Mouse (Mus musculus) Patski (cell line): Measurements from ENCODE around the gene Igfbp3. TPM values are rescaled to one million over a fixed set of nuclear protein-coding genes. Genes with fewer than 3 reads are reported as not detected.

Experiments used
- ATAC-seq: fragments of 100-300 bp; one replicate; pipeline ENCODE4 v1.8.0; 2021
- CTCF ChIA-PET: fragments of 350-600 bp; sonication (Branson Sonifier 250); formaldehyde crosslinking; loops from one replicate; lab custom pipeline; 2022; ENCODE audit warnings: inconsistent platforms; lab: Charles Lee
- POLR2A ChIA-PET: fragments of 350-600 bp; sonication (Branson Sonifier 250); formaldehyde crosslinking; loops from one replicate; lab custom pipeline; 2022; ENCODE audit warnings: antibody characterized with exemption, inconsistent platforms; lab: Charles Lee
- DNase-seq: peaks from one replicate; pipeline ENCODE4 v3.0.0-alpha.2; 2011; ENCODE audit warnings: low read depth, low spot score
- H3K27me3 ChIP-seq: fragments of 371-371 bp; one replicate; pipeline ENCODE4 v1.5.1; 2021
- CTCF ChIP-seq: fragments of 100-300 bp; IDR thresholded peaks from one replicate; pipeline ENCODE4 v1.5.1; 2021
- in situ Hi-C: fragments of 300-500 bp; cut with MboI; formaldehyde crosslinking; loops from 3 replicates; pipeline ENCODE4 v1.11.1; 2018; ENCODE audit warnings: low pct_unique_long_range_greater_than_20kb, mixed read lengths
- polyA plus RNA-seq: library from polyadenylated mRNA; unstranded; gene quantifications from one replicate; pipeline ENCODE4 v1.2.3, GENCODE M21; 2021

The Igfbp3 gene
- 1.8 TPM for polyA plus RNA-seq

DNA sequence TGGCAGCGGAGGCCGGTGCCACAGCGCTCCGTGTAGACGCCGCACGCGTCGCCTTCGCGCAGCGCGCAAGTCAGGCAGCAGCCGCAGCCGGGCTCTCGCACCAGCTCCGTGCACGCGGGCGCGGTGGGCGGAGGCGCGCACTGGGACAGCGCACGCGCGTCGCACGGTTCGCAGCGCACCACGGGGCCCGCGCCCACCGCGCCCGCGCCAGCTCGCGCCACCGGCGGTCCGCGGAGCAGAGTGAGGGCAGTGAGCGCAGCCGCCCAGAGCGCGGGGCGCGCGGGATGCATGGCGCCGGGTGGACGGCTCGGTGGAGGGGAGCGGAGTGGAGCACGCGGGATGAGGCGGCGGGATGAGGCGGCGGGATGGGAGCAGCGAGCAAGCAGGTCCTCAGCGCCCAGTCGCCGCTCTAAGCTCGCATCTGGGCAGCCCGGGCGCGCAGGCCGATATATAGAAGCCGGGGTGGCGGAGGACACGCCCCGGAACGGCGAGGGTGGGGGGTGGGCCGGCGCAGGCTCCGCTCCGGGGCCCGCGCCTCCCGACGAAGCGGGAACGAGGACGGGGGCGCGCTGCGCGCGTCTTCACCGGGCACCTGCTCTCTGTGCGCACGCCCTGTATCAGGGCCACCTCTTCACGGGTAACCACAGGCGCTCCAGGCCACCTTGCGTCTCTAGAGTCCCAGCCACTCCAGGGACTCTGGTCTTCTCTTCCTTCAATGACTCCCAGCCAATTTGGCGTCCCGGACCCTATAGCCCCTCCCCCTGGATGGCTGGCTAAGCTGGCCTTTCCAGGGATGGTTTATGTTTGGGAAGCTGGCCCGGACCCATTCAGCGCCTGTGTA, at the start of gene Igfbp3:
Igfbp3 (minus strand) TSS at position 423 of the 841 bp plus-strand sequence.
- CTCF ChIA-PET = interaction anchor here (1.0 to 1.1 kb wide), 2 partner anchors 354 to 921 kb away, joined by 4 to 5 read pairs; no protein-coding TSS in a partner anchor
- peaks cover 43% of the 10 kb centered on the region for H3K27me3 ChIP-seq
- ATAC-seq (no peak), DNase-seq (no peak)
- POLR2A ChIA-PET = no interaction called here
- TF ChIP-seq CTCF = no peak
- in situ Hi-C loops = loop anchor here (25.0 kb wide), 1 partner anchor 924 kb away; no protein-coding TSS in a partner anchor

DNA sequence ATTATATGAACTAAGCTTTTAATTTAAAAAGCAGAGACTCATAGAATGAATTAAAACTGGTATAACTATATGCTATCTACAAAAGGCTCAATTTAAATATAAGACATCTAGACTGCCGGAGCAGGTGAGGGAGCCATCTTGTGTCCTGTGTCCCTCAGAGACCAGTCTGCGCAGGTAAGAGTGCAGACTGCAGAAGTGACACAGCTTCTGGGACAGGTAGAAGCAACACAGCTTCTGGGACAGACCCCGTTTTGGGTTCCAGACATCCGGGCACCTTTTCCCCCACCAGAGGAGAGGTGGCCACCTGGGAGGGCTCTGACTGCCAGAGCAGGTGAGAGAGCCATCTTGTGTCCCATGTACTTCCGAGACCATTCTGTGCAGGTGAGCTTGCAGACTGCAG, 37.1 kb upstream of the Igfbp3 start:
- ChIA-PET CTCF (no interaction called here), POLR2A (no interaction called here)
- in situ Hi-C loops = no loop called here
- peaks cover 10% of the 10 kb centered on the region for H3K27me3 ChIP-seq
- ATAC-seq (no peak), DNase-seq (no peak)
- no peak for TF ChIP-seq CTCF

DNA sequence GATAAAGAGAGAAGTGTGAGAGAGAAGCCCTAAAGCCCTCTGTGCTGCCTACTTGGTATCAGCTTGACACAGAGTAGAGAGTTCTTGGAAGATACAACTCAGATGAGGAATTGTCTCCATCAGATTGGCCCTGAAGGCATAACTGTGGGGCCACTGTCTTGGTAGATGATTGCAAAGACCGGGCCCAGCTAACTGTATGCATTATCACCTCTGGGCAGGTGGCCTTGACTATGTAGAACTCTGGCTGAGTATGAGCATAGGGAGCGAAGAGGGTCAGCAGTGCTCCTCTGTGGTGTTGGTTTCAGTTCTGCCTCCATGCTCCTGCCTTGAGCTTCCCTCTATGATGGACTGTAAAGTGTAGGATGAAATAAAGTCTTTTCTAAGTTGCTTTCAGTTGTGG, 36.7 kb upstream of the Igfbp3 start:
- no peak for TF ChIP-seq CTCF
- DNase-seq = no peak
- peaks cover 10% of the 10 kb centered on the region for H3K27me3 ChIP-seq
- ATAC-seq = no peak
- in situ Hi-C loops = no loop called here
- ChIA-PET POLR2A (no interaction called here), CTCF (no interaction called here)

DNA sequence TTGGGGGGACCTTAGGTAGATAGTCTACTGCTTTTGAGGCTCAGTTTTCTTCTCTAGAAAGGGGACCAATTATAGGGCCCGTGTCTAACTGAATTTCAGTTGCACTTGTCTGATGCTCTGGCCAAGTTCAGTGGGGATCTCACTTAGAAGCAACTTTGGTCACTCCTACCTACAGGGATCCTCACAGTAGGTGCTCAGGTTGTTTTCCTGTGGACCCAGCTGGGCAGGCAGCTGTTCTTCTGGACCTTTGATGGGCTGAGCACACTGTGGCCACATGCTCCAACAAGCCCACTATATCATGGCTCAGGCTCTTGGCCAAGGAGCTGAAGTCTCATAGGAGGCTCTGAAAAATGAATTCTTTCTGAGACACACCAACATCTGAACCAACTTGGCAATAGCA, 31.1 kb upstream of the Igfbp3 start:
- ATAC-seq = no peak
- ChIA-PET POLR2A (no interaction called here), CTCF (interaction anchor here (0.9 kb wide), 1 partner anchor 9 kb away, joined by 3 read pairs; no protein-coding TSS in a partner anchor)
- DNase-seq = no peak
- in situ Hi-C loops = no loop called here
- peaks cover 14% of the 10 kb centered on the region for H3K27me3 ChIP-seq
- TF ChIP-seq CTCF = no peak

DNA sequence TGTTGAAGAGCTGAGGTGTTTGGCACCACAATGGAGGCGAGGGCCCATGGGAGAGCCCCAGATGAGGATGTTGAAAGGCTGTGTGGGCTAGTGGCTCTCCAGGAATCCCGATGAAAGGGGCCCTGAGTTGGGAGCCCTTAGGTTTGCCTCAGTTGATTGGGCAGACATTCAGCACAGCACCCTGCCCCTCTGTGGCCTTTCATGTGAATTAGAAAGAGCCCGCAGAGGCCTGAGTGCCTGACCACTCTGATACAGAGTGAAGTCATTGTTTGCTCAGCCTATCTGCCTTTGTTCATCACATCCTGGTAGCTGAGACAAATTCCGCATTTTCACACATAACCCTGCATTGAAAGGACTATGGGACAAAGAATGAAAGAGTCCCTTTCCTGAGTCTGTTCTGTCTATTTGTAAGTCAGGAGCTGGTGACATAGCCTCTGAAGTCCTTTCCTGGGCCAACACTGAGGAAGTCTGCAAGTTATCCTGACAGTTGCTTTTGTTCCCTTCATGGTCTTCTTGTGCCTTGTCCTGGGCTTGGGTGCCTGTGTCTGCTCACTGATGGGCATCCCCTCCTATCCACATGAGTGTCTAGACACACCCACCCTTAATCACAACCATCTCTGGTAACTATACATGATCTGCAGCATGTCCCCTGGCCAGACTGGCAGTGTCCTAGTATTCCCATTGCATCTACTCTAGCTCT, 25.5 kb upstream of the Igfbp3 start:
- ATAC-seq = no peak
- POLR2A ChIA-PET = no interaction called here

DNA sequence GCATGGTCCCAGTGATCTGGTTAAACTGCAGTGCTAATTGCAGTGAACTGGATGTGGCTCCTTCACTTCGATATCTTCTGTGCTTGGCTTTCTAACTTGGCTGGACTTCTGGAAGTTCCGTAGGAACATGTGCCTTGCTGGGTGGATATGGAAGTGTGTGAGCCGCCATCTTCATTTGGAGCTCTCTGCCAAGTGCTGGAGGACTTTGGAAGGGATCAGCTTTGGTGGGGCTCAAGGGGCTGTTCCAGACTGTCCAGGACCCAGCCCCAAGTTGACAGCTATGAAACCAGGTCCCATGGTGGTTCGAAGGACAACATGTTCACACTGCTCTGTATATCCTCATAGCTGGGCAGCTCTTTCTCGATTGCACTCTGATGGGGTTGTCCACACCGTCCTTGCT, 24.8 kb upstream of the Igfbp3 start:
- no peak for TF ChIP-seq CTCF
- POLR2A ChIA-PET = no interaction called here
- H3K27me3 ChIP-seq = peaks cover 4% of the 10 kb centered on the region
- ATAC-seq (no peak), DNase-seq (no peak)
- in situ Hi-C loops = no loop called here
- CTCF ChIA-PET = no interaction called here

More for the DNA sequence above, 25.5 kb upstream of the Igfbp3 start:
- H3K27me3 ChIP-seq = peaks cover 4% of the 10 kb centered on the region
- CTCF ChIA-PET = no interaction called here
- no peak for TF ChIP-seq CTCF
- no peak for DNase-seq
- in situ Hi-C loops = no loop called here

DNA sequence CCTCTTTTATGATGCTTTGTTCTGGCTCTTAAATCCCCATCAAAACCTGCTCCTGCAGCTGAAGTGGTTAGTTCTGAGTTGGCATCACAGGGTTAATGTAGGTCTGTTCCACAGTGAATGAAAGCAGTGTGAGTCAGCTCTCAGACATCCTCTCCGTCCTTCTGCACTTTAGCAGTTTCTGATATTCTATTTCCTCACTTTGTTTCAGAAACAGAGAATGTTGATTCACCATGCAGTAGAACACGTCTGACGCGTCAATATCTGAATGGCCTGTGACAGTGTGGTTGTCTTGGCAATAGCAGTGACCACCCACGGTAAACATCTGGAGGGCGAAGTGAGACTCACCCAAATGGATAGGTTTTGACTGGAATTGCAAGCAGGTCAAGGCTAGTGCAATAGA, 24.0 kb upstream of the Igfbp3 start:
- in situ Hi-C loops = no loop called here
- DNase-seq (no peak), ATAC-seq (peak; percentile 78)
- TF ChIP-seq CTCF = no peak
- POLR2A ChIA-PET = no interaction called here
- CTCF ChIA-PET = no interaction called here
- no peaks in the 10 kb centered on the region for H3K27me3 ChIP-seq

DNA sequence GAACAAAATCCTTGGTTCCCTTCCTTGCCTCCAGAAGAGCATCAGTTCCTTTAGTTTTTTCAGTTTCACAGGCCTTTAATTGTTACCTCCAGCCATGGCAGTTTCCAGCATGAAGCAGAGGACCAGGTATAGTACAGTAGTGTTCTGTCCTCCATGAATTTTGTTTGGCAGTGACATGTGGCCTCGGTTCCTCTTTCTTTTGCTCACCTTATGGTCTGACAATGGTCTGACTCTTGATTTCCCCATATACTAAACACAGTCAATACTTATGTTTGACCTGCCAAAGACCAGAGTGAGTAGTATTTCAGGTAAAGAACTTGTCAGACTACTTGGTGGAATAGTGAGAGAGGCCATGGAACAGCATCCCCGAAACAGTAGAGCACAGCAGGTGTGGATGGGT, 23.0 kb upstream of the Igfbp3 start:
- in situ Hi-C loops = no loop called here
- H3K27me3 ChIP-seq = no peaks in the 10 kb centered on the region
- ATAC-seq = no peak
- ChIA-PET POLR2A (no interaction called here), CTCF (no interaction called here)
- no peak for TF ChIP-seq CTCF
- no peak for DNase-seq

DNA sequence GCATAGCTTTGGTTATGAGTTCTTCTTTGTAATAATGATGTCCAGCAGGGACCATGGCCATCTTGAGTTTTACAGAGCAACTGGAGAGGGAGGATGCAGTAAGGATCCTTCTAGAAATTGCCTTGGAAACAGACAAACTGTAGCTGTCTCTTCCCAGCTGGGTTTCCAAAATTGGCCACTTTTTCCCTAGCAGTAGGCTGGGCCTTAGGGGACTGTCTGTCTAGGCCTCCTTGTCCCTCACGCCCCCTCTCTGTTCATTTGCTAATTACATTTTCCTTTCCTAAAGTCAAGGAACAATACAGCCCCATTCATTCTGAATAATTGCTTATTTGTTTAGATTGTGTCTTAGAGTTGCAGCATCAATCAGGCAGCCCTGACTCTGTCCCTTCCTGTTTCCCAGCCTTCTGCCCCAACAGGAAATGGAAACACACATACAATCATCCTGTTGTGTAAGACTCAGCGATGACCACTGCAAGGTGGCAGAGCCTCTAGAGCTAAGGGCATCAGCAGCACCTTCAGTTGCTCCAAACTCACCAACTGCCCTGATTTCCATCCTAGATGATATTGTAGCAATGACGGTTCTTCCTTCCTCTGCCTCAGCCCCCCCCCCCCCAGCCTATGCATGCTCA, 21.4 kb upstream of the Igfbp3 start:
- CTCF ChIA-PET = interaction anchor here (1.6 kb wide), 1 partner anchor 10 kb away, joined by 3 read pairs; no protein-coding TSS in a partner anchor
- in situ Hi-C loops = no loop called here
- no peak for ATAC-seq
- no peaks in the 10 kb centered on the region for H3K27me3 ChIP-seq
- DNase-seq = no peak
- POLR2A ChIA-PET = interaction anchor here (0.6 kb wide), 1 partner anchor 1071 kb away, joined by 3 read pairs; no protein-coding TSS in a partner anchor
- no peak for TF ChIP-seq CTCF

DNA sequence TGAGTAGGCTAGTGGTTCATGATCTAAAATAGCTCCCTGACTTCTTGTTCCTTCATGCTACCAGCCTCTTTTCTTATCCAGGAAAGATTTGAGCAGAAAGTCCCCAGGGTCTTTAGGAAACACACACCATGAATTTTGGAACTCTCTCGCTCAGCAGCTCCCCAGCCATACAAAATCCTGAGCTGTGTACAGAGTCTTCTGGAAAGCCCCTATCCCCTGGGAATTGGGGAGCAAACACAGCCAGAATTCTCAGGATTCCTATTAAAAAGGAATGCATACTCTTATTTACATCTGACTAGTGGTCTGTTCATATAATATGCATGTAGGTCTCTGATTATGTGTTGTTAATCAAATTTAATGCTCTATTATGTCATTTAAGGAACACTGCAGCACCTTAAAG, 20.7 kb upstream of the Igfbp3 start:
- no peaks in the 10 kb centered on the region for H3K27me3 ChIP-seq
- ChIA-PET POLR2A (no interaction called here), CTCF (no interaction called here)
- ATAC-seq (no peak), DNase-seq (no peak)
- no peak for TF ChIP-seq CTCF
- in situ Hi-C loops = no loop called here
